Mouse (Mus musculus) urinary bladder, postnatal 10 days (tissue): ENCODE results near the gene Mrps17.

Experiments used
- DNase-seq: peaks from one replicate; pipeline ENCODE4 v3.0.0; 2022; ENCODE audit warnings: low spot score

The Mrps17 gene

GRCm38 (mm10) chr5:129742903-129743488 is 27.7 kb downstream of the Mrps17 start:
- DNase-seq = no peak

DNA sequence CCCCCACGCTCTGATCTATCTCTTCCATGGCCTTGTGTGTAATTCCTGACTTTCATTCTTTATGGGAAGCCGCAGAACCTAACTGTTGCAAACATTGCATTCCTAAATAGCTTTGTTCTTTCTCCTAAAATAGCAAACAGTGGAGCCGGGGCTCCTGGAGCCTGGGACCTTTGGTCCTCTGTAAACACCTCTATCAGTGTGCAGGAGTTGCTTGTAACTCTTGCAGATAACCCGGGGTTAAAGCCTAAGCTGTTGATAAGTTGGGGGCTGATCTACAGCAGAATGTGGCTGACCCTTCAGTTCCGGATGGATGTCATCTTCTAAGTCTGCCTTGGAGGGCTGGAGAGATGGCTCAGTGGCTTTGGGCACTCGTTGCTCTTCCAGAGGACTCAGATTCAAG is 28.8 kb downstream of the Mrps17 start:
- DNase-seq = no peak

DNA sequence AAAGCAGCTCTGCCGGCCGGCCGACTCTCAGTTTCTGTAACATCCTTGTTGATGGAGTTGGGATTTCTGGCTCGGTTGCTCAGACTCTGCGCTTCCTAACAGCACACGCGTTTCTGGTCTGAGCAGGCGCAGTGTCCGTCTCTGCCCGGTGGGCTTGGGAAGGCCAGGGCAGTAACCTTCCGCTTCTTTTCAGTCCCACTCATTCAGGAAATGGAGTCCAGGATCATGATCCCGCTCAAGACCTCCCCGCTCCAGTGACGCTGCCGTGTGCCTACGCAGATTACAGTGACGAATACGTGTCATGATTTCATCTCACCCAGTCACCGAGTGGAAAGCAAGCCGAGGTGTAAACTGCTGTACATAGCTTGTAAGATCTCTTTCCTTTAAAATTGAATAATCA is 41.6 kb downstream of the Mrps17 start:
- DNase-seq = no peak

DNA sequence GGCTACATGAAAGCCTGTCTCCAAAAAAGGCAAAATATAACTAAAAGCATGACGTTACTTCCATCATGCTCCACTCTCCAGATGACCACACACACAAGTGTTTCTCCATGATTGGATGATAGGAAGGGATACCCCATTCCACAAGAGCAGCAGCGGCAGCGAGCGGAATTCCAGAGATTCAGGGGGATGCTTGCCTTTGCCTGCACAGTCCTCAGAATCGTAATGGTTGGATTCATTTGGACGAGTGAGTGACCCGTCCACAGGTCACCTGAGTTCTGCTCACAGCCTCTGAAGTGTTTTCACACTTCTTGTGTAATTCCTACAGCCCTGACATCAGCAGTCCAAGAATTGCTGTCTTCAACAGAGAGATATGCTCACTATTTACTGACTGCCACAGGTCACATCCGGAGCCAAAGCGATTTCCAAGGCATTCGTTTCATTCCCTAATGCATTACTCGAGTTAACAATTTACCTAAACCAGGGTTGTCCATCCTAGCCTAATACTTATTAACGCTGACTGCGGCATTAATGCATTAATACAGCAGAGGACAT is 44.7 kb downstream of the Mrps17 start:
- no peak for DNase-seq

- no peak for DNase-seq
Observed at GRCm38 (mm10) chr5:129761865-129762540, 46.7 kb downstream of the Mrps17 start.

DNA sequence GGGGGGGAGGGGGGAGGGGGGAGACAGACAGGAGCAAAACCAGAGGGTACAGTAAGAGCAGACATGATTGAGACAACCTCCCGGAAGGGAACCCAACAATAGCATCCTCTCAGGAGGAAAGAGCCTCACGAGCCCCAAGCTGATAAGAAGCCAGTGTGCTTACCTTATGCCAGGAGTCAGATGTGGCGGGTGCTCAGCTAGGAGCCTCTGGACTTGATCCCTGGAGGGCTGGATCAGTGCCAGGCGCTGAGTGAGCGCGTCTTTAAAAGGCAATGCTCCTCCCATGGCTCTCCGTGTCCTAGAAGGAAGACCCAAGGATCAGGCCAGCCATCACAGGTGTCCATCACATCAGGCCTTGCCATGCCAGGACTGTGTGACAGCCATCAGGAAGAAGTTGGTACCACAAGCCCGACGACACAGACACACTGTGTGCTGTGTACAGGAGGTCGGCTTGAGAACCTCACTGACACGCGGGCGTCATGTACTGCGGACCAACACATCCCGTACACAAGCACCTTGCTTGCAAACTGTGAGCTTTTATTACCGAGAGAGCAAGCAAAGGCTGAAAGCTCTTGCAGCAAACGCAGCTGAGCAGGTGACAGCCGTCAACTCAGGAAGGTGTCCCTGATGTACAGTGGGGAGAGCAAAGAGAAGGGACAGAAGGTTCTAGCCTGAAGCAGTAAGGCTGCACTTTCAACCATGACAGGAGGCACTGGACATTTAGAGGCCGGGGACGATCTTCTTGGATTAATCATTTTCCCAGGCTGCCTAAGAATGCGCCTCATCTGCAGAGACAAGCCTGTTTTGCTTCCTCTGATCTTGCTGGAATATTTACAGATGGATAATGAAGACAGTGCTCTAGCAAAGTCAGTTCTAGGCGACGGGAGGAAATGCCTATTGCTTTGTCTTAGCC is 55.4 kb downstream of the Mrps17 start:
- DNase-seq = no peak
